Mouse (Mus musculus) frontal cortex, adult 2 months (tissue): ENCODE results near the gene Smpdl3a. TPM values are rescaled to one million over a fixed set of nuclear protein-coding genes. Genes with fewer than 3 reads are reported as not detected.

Experiments used
- DNase-seq, 2 experiments: peaks; one replicate each; pipeline ENCODE4 v3.0.0; 2022; ENCODE audit warnings: low spot score in 1 of 2; ENCODE audit errors: extremely low spot score in 1 of 2
- polyA plus RNA-seq: library from polyadenylated mRNA; depleted of rRNA; stranded (reverse); fragments of >200 nt; gene quantifications from 2 replicates; pipeline ENCODE4 v1.2.3, GENCODE M21; 2012; rRNA removed

Smpdl3a gene
- polyA plus RNA-seq, 1 experiment: 48.2 TPM

GRCm38 (mm10) chr10:57815869-57816268 is 21.7 kb downstream of the Smpdl3a start:
- no peak for DNase-seq

DNA sequence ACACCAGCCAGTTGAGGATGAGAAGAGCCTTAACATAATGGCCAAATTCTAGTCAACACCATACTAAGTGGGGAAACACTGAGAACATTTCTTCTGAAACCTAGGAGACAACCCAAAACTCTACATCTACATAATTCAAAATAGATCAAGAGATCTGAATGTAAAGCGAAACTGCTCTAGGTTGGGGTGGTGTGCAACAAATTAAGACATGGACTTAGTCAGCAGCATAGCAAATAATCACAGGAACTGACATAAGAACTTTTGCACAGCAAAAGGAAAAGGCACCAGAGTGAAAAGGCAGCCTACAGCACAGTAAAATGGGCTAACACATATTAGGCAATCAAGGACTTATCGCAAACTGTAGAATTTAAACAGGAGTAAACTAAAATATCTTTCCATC is 25.1 kb downstream of the Smpdl3a start:
- DNase-seq: no peak

DNA sequence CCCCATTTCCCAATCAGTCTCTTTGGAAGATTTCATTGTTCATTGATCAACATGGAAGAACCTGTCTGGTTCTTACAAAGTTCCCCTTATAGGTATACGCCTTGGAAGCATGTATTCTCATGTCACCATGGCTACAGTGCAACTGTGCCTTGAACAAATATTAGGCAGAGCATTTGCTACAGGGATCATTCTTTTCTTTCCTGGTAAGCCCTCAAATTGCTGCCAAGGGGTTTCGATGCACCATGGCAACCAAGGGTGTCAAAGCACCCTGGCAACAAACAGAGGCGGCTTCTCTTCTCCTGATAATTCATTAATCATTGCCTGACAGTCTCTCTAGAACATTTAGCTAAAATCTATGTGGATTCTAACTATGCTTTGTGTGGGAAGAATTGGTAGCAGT is 28.3 kb downstream of the Smpdl3a start:
- peak in 1 of 2 experiments; percentile 59 for DNase-seq

GRCm38 (mm10) chr10:57828649-57829048 is 34.5 kb downstream of the Smpdl3a start:
- DNase-seq: peak in 1 of 2 experiments; percentile 20

DNA sequence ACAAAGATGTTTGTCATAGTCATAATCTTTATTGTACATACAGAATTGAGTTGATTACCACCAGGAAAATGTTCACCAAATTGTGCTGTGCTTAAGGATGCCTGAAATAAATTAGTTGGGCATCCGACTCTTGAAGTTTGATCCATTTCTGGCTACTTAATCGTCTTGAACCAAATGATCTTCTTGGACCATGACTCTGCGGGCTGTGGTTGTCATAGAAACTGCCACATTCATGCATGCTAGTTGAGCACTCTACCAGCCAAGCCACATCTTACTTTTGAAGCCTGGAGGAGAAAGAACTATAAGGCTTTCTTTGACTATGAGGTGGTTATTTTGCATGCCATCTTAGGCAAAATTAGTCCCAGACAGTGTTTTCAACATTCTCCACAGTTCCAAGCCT is 35.5 kb downstream of the Smpdl3a start:
- peak in 1 of 2 experiments; percentile 13 for DNase-seq

DNA sequence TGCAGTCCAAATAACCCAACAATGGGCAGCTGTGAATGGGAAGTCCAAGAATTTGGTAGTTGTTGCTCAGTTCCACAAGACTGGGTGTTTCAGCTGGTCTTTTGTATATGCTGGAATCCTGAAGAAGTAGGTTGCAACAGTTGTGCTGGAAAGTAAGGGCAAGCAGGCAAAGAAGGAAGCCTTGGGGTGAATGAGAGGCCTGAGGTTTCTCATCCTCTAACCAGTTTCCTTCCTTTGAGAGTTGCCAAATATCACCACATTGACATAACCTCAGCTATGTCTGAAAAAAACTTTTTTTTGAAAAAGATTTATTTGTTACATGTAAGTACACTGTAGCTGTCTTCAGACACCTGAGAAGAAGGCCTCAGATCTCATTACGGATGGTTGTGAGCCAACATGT is 41.0 kb downstream of the Smpdl3a start:
- no peak for DNase-seq

DNA sequence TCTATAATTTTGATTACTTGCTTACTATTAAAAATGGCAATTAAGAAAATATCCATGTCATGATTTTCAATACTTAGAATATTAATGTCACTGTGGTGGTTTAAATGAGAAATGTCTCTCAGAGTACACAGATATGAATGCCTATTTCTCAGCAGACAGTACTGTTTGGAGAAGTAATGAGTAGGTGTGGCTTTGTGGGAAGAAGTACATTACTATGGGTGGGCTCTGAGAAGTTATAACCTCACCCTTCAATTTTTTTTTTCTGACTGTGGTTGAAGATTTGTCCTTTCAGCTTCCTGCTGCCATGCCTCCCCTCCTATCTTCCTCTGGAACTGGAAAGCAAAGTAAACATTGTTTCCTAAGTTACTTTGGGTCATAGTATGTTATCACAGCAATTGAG is 41.8 kb downstream of the Smpdl3a start:
- DNase-seq: no peak

DNA sequence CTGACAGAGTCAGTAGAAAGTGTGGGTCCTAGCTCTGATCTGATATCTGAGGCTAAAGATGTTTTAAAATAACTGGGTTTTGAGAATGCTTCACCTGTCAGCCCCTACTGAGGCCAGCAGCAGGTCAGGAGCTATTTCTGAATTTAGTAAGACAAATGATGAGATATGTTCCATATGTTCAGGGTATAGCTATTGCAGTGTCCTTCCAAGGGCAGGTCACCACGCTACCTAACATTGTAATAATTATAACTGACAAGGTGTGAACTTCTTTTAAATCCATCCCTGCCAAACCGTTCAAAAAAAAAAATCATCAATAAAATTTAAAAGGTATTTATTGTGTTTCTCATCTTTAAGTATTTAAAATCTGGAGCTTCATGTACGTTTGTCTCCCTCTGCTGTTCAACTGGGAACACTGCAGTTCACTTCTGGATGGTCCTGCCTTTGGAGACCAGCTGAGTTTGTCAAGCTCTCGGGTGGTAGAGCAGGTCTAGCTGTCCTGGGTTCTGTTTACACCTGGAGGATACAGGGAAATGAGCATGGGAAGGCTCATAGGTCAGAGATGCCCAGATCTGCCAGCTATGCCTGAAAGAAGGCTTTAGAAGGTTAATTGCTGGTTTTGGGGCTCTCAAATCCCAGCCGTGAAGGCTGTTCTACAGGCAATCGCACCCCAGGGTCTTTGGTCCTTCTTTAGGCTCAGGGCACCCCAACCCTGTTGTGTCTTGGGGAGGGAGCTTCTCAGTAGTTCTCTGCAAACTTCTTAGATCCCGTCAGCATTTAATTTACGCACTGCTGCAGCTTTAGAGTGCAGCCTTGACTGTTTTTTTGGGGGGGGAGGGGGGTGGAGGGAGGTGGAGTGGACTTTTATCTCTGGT is 47.7 kb downstream of the Smpdl3a start:
- peak; percentile 50 to 81 for DNase-seq

GRCm38 (mm10) chr10:57847916-57848682 is 54.0 kb downstream of the Smpdl3a start:
- peak in 1 of 2 experiments; percentile 62 for DNase-seq

Other genes with a start within 250 kb of the Smpdl3a start
- 12.2 and 15.6 TPM in 2 replicates for gene Pkib, start 162.4 kb upstream of the Smpdl3a start, polyA plus RNA-seq
- 471 and 572 TPM in 2 replicates for gene Fabp7, start 9.5 kb upstream of the Smpdl3a start, polyA plus RNA-seq